Comparison of ENCODE assay signal across 7 mouse cellular contexts in genomic region chr12:12301815-12302214, GRCm38 (mm10). TPM values are rescaled to one million over a fixed set of nuclear protein-coding genes. Genes with fewer than 3 reads are reported as not detected.
DNase-seq lines count a peak whose midpoint lies in the region.

No protein-coding gene starts in this region.

- DNase-seq in CD8-positive naive resting alpha-beta T cell, adult 2 months (ENCODE audit: low read depth in 2 of 2, low spot score in 2 of 2): peak; percentile 38 to 49
- peak; percentile 65 for DNase-seq in adrenal gland, postnatal 14 days
- DNase-seq in heart, postnatal 10 days: peak; percentile 64 to 66
- peak; percentile 80 for DNase-seq in lung, adult 18-20 months
- DNase-seq in spleen, postnatal 14 days (ENCODE audit: low spot score in 2 of 2): peak; percentile 35 to 60
- DNase-seq in testis, postnatal 14 days (ENCODE audit: low spot score): no peak
- no peak for DNase-seq in cerebellum, adult 8-10 months

- intact Hi-C loops in heart, postnatal 10 days (cut with DNase I): loop anchor here (2.0 kb wide), 1 partner anchor 39 kb away; the partner anchor contains the start of gene Fam49a

RNA-seq across cellular contexts. Expression of gene Fam49a, which starts 39.9 kb away (rescaled TPM):
- 22.0 and 27.3 TPM in 2 replicates for total RNA-seq in adrenal gland, postnatal 14 days (2021)
- 10 to 100 TPM; 14.7 to 15.6 TPM for total RNA-seq in heart, postnatal 10 days (2021)

Comparison
In these comparisons a context has a peak if more than half of its experiments do, and no peak if none do; other contexts are left out.
1. DNase-seq: peak in CD8-positive naive resting alpha-beta T cell, adult 2 months (2 of 2), adrenal gland, postnatal 14 days (single experiment), heart, postnatal 10 days (2 of 2), lung, adult 18-20 months (2 of 2) and spleen, postnatal 14 days (2 of 2); none in testis, postnatal 14 days (single experiment) and cerebellum, adult 8-10 months (single experiment).